Mouse (Mus musculus) adipocyte (in vitro differentiated cells): ENCODE measurements around the gene Etl4.
A peak's percentile ranks its signal among the peaks of the same experiment; 100 is the strongest.

ENCODE experiments used
- DNase-seq: peaks from one replicate; pipeline ENCODE4 v3.0.0-alpha.2; 2016; ENCODE audit warnings: low spot score

Etl4 gene

DNA sequence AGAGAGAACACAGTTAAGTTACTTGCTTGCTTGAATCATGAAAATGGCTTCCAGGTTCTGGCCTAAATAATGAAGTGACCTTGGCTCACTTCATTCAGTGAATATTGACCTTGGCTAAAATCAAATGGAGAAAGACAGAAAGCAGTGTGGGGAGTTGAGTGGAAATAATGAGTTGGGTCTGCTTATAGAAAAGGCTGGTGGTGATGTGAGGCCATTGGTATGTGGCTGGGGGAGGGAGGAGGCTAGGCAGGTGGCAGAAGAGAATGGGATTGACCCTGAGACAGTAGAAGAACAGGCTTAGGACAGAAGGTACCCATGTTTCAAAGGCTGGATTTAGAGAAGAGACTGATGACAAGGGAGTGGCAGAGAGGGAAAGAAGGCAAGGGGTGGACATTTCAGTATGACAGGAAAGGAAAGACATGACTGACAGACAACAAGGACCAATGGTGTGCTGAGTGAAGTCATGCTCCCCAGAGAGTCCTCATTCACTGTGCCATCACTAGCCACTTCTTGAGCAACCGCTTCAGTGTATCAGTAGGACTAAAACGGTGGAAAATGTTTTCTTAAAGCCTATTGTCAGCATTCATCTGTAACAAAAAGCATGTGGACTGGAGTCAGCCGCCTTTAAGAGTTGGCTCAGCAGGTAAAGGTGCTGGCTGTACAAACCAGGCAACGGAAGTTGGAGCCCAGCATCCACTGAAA lies 854.1 kb downstream of the Etl4 start:
- no peak for DNase-seq

DNA sequence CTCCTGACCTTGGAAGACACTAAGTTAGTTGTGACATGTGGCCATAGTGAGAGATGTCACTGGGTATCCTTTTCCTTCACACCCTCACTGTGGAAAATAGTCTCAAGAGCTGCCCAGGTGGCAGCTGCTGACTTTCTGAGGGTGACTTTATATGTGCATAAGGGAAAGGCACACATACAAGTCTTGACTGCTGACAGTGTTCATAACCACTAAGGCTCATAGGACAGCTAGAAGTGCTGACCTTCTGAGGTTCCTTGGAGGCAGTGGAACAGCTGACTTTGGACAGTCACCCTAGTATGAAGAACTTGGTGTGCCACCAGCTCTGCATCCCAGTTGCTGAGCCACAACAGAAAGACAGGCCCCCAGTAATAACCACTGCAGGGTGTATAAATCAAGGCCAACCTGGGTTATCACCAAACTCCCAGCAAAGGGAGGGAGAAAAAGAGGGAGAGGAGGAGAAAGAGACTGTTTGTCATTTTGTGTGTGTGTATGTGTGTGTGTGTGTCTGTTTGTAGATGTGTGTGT lies 855.0 kb downstream of the Etl4 start:
- DNase-seq, result no peak

DNA sequence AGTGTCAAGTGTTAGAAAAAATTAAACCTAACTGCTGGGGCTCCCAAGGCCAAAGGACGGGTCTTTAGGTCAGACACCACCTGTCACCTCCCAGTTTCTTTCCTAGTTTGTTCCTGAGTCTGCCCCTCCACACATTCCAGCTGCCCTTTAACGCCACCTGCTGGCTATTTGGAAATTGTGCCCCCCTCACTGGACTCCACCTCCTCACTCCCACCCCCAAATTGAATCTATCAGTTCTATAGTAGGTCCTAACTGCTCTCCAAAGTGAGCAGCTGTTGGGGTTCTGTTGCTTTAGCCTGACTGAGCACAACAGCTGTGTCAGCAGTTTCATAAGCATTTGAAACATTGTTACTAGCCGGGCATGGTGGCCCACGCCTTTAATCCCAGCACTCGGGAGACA lies 859.1 kb downstream of the Etl4 start:
- no peak for DNase-seq

DNA sequence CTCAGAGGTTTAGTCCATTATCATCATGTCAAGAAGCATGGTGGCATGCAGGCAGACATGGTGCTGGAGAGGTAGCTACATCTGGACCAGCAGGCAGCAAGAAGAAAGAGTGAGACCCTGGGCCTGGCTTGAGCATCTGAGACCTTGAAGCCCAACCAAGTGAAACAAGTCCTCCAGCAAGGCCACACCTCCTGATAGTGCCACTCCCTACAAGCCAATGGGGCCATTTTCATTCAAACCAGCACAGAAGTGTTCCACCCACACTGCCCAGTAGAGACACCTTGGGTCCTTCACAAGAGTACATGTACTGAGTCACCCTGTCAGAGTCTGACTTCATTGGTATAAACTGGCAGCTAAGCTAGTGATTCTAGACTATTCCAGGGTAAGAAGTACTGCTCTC lies 860.6 kb downstream of the Etl4 start:
- DNase-seq, result no peak

DNA sequence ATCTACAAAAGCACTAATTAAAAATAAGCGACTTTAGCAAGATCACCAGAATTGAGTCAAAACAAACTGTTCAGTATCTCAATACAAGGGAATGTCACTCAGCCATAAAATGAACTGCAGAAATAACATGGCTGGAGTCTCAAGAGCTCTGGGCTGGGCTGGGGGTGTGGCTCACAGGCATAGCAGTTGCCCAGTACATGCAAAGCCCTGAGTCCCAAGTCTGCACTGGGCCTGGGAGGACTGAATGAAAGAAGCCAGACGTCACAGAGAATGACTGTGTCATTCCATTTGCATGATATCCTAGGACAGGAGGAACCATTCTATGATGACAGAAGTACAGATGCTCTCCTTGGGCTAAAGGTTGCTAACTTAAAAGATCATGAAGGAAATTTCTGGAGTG lies 864.9 kb downstream of the Etl4 start:
- DNase-seq, result no peak

DNA sequence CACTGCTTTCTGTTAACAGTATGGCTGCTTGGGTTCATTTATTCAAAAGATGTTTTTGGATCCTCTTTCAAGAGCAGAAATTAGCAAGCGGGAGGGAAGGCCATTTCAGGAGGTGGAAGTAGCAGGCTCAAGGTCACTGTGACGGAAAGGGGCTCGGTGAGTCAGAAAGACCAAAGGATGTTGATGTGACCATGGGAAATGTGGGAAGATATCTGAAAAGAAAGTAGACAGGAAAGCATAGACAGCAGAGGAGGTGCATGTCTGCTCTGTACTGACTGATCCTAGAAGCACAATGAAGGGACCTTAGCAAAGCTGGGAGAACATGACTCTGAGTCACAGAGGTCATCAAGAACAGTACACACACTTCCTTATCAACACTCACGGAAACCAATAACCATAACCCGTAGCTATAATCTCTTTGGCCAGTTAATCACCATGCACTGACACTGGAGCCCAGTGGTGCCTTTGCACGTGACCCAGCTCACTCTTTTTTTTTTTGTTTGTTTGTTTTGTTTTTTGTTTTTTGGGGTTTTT lies 866.7 kb downstream of the Etl4 start:
- DNase-seq, result no peak

DNA sequence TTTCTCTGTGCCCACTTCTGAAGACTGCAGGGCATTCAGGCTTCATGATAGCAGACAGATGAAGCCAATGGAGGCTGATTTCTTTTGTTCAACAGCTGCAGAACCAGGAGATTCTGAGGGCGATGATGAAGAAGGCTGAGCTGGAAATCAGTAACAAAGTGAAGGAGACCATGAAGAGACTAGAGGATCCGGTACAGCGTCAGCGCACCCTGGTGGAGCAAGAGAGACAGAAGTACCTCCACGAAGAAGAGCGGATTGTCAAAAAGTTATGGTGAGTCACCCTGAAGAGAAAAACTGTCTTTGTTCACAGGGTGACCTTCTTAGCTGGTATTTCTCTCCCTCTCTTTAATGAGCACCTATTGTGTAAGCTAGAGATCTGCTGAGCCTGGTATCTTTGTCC lies 868.4 kb downstream of the Etl4 start:
- no peak for DNase-seq

DNA sequence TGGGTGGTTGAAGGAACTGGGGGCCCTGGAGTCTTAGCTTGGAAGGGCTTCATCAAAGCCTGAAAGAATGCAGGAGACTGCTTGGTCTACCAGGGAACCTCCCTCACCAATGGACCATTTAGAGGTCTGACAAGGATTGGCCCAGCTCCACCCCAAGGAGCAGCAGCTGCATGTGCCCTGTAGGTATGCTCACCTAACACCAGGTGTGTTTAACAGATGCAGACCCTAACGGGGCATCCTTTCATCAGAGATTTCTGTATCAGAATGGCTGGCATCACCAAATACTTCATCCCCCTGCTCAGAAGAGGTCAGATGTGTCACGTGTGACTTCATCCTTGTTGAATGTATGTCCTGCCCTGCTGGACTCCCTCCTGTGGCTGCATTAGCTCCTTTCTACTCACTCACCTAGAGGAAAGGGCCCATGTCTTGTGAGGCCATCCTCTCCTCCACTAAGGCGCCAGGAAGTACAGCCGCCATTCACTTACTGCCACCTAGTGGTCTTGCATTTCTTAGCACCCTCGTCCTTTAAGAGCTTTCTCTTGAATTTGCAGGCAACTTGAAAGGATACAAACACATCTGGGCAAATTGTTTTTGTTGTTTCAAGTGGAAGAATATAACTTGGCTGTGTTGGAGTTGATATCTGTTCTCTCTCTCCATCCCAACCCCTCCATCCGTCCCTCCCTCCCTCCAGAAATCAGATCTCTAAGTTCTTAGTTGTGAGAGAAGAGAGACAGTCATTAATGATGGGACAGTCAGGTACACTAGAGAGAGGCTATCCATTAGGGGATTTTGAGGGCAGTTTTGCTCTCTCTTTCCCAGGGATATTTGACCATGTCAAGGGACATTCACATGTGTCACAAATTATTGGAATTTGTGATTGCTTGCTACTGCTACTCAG lies 870.2 kb downstream of the Etl4 start:
- DNase-seq, result peak; percentile 35

DNA sequence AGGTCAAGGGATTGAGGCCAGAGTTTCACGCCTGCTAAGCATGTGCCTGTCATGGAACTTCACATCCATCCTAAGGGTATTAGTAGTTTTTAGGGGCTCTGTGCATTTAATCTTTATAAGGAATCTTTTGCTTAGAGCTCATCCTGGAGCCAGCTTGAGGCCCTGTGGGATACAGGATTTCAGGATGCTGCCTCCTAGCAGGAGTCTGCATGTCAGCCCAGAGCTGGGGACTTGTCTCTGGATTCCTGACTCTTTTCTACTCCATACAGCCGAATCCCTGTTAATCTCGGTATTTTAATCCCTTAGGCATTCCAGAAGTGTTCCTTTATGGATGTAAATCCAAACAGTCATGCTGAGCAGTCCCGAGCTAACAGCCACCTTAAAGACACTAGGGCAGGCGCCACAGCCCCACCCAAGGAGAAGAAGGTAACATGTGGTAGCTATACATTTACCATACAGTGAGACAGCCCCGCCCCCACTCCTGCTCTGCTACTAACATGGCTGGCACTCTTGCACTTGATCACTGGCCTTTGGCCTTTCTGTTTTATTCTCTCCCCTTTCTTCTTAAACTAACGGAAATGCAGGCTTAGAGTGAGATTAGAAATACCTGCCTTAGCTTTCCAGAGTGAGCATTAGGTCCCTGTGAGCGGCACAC lies 891.8 kb downstream of the Etl4 start:
- no peak for DNase-seq

DNA sequence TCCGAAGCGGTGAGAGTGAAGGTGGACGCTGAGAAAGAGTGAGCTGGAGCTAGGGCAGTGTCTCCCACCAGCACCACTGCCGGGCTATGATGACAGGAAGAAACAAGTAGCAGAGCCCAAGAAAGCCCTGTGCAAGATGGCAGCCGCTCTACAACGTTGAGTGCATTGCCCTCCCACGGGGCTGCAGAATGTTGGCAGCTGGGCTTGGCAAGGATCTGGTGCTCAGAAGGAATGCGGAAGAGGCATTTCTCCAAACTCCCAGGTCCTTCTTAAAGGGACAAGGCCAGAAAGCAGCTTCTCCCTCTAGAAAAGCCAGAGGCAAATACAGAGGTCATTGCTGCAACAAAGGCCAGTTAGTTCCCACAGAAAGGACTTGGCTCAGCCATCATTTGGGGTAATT lies 901.9 kb downstream of the Etl4 start:
- peak; percentile 63 for DNase-seq

DNA sequence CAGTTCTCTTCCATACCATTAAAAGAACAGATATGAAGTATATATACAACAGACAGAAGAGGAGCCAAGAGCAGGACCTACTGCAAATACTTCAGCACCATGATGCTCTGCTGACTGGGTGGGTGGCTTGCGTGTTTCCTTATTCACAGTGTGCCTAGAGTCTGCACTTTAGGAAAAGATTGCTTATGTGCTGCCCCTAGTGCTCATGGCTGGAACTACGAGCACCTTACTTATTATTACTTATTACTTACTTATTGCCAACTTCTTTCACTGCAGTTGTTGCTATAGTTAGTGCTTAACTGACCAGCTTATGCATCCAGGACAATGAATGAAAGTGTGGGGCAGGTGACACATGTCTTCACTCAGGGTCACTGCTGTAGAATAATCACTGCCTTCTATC lies 904.4 kb downstream of the Etl4 start:
- no peak for DNase-seq

DNA sequence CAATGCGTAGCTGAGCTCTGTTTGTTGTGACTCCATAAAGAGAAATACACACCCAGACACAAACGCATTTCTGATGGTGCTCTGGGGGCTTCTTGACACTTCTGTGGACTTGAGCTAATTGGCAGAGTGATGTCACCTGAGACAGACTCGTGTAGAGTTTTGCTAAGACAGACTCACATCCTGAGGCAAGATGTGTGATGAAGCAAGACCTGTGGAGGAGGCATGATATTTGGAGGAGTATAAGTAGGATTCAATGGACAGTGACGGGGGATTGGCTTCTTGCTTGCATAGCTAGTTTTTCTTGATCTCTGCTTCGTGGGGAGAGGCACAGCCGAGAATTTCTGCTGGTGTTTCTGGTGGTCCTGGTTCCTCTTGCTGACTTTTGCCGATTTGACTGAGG lies 908.6 kb downstream of the Etl4 start:
- no peak for DNase-seq

DNA sequence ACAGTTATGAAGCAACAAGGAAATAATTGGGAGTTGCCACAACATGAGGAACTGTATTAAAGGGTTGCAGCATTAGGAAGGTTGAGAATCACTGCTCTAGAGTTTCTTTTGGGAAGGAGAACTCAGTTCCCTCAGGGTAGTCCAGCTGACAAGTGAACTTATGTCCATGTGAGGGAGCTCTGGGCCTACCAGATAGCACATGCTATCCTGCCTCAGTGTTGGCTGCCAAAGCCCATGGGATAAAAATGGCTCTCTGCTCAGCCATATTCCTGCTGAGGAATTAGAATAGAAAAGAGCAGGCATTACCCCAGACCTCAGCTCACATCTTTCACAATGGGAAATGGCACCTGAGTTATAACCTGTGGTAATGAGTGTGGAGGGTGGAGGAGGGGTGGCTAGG lies 916.7 kb downstream of the Etl4 start:
- DNase-seq, result no peak

DNA sequence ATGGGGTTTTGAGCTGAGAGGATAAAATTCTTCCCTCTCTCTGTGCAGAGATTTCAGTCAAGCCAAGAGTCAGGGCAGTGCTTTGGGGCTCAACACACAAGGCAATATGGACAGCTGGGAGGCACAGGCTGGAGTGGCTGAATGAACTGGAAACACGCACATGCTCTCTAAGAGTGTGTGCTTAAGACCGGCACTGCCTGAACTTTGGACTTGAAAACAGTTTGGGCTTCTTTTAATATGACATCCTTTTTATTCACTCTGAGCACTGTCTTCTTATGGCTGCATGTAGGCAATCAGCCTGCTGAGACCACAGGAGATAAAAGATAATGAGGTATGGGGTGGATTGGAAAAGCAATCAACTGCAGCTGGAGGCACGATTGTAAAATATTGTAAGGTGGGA lies 921.3 kb downstream of the Etl4 start:
- DNase-seq, result no peak

DNA sequence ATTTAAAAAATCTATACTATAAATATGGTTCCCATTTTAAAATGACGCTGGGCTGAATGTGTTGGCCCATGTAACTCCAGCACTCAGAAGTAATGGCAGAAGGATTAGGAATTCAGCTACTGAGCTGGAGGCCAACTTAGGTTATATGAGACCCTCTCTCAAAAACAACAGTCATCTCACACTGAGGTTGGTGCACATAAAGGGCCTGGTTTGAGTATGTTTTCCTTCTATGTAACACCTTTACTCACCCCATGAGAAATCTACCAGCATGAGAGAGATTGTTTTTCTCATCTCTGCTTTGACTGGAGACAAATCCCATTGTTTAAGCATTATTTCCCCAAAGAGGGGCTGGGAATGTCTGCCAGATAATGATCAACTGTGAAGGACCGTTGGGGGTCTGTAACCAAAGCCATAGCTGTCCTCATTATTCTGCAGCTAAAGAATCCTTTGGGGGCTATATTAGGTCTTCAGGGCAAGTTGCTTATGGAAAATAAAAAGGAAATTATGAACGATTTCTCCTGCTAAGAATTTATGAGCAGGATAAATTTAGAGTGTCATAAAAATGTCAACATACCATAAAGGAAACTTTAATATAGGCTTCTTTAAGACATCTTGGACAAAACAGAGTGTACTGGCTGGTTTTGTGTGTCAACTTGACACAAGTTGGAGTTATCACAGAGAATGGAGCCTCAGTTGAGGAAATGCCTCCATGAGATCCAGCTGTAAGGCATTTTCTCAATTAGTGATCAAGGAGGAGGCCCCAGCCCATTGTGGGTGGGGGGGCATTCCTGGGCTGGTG lies 922.2 kb downstream of the Etl4 start:
- DNase-seq, result no peak

DNA sequence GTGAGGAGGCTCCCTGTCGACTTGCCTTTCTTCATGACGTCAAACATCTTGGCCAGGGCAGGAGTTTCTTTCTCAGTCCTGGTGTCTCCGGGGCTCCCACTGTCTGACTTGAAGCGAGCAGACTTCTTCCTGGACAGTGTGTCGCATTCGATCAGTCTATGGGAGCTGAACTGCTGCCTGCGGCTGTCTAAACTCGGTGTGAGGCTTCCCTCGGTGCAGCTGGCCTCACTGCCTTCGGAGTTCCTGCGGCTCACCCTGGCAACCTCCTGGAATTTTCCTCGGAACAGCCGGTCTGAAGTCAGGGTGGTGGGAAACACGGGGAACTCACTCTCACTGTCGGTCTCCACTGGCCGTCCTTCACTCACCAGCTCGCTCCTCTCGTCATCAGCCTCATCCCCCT lies 939.8 kb downstream of the Etl4 start:
- DNase-seq, result no peak
